Mouse (Mus musculus) bone marrow macrophage, adult 2 months (primary cell): ENCODE measurements around the gene Rpn1. TPM values are rescaled to one million over a fixed set of nuclear protein-coding genes. Genes with fewer than 3 reads are reported as not detected.

Experiments
- H3K27ac ChIP-seq: 2 replicates; pipeline ENCODE4 v1.5.1; 2012; ENCODE audit warnings: low read depth, low read length; ENCODE audit not compliant: insufficient read depth
- H3K4me1 ChIP-seq: 2 replicates; pipeline ENCODE4 v1.6.1; 2012; ENCODE audit warnings: low read length; ENCODE audit not compliant: control insufficient read depth, insufficient read depth
- H3K4me3 ChIP-seq: 2 replicates; pipeline ENCODE4 v1.5.1; 2012; ENCODE audit warnings: mild to moderate bottlenecking, low read length, moderate library complexity; ENCODE audit not compliant: insufficient read depth
- CTCF ChIP-seq: IDR thresholded peaks from 2 replicates; pipeline ENCODE4 v1.5.1; 2012; ENCODE audit warnings: low read depth, mild to moderate bottlenecking, low read length, moderate library complexity
- POLR2A ChIP-seq: IDR thresholded peaks from 2 replicates; pipeline ENCODE4 v1.6.1; 2012; ENCODE audit warnings: mild to moderate bottlenecking, low read depth, low read length, borderline replicate concordance
- polyA plus RNA-seq: library from polyadenylated mRNA; stranded (reverse); fragments of >200 nt; gene quantifications from 2 replicates; pipeline ENCODE4 v1.2.4, GENCODE M21; 2012; ENCODE audit not compliant: missing spikeins, insufficient read depth, insufficient read length

Gene Rpn1
- polyA plus RNA-seq, 1 experiment = 185 TPM

DNA sequence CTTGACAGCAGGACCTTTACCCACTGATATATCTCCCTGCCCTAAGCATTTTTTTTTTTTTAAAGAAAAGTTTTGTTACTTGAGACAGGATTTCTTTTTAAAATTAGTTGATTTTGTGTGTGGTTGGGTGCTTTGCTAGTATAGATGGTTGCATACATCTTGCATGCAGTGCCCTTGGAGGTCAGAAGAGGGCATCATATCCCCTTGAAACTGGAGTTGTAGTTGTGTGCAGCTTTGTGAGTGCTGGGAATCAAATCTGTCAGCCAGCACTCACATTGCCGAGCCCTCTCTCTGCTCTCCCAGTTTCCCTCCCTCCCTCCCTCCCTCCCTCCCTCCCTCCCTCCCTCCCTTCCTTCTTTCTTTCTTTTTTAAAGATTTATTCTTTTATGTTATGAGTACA is 4.7 kb downstream of the Rpn1 start:
- no peak overlapping the region for H3K27ac ChIP-seq
- no peak for TF ChIP-seq CTCF
- no peak for TF ChIP-seq POLR2A
- no peak overlapping the region for H3K4me3 ChIP-seq
- H3K4me1 ChIP-seq = peaks cover 14% of the 10 kb centered on the region

DNA sequence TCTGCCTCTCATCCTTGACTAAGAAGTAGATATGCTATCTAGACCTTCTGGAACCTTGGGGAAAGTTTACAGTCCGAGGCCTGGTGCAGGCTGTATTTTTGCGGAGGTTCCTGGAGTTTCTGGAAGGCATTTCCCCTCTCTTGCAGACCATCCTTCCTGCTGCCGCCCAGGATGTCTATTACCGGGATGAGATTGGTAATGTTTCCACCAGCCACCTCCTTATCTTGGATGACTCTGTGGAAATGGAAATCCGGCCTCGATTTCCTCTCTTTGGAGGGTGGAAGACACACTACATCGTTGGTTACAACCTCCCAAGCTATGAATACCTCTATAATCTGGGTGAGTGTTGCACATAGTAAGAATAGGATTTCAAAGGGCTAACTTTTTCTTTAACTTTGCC is 11.1 kb downstream of the Rpn1 start:
- no peak overlapping the region for H3K4me3 ChIP-seq
- no peak for TF ChIP-seq CTCF
- no peak for TF ChIP-seq POLR2A
- H3K27ac ChIP-seq = no peak overlapping the region
- H3K4me1 ChIP-seq = no peaks in the 10 kb centered on the region

DNA sequence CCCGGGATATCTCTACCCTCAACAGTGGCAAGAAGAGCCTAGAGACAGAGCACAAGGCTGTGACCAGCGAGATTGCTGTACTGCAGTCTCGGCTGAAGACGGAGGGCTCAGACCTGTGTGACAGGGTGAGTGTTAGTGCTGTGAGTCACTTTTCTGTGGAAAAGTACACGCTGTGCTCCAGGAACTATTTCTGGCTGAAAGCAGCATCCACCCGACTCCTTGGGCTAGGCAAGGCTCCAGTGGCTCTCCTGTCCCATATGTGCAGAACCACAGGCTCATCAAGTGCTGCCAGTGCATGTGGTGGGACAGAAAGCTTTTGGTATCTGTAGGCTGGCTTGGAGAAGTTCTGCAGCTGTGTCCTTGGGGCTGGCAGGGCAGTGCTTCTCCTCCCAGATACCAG is 17.8 kb downstream of the Rpn1 start:
- TF ChIP-seq CTCF = no peak
- TF ChIP-seq POLR2A = no peak
- Histone ChIP-seq H3K27ac (no peak overlapping the region), H3K4me3 (no peak overlapping the region), H3K4me1 (peaks cover 2% of the 10 kb centered on the region; the same call in 1 of the 2 replicates)

DNA sequence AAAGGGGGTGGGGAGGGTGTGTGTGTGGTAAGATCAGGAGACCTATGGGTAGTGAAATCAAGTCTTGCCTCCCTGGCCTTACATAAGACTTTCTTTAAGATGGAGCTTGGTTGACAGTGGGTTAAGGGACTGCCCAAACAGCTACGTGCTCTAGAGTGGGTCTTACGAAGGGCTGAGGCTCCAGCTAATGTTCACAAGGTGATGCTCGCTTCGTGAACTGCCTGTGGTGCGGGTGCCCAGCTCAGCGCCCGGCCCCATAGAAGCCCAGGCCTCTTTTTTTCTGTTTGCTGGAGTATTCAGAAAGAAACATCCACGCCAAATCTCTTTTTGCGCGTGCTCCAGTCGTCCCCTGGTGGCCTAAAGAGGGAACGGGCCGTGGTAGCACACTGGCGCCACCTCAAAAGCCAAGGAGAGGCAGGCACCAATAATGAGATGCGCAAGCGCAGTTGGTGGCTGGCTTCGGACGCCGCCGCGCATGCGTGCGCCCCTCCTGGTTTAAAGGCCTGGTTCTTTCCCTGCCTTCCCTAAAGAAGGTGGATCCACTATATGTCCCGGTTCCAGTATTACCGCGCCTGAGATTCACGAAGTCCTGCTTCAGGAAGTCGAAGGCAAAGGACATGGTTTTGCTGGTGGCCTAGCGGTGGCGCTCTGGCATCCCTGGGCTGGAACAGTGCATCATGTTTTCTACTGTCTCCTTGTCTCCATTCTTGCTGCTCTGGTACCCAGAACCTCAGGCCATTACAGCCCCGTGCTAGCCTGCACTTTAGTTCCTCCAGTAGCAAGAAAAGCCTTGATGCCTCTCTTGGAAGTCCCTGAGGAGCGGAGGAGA is 21.7 kb downstream of the Rpn1 start:
- Histone ChIP-seq H3K4me1 (peaks cover 32% of the 10 kb centered on the region), H3K4me3 (no peak overlapping the region), H3K27ac (no peak overlapping the region)
- no peak for TF ChIP-seq CTCF
- no peak for TF ChIP-seq POLR2A

DNA sequence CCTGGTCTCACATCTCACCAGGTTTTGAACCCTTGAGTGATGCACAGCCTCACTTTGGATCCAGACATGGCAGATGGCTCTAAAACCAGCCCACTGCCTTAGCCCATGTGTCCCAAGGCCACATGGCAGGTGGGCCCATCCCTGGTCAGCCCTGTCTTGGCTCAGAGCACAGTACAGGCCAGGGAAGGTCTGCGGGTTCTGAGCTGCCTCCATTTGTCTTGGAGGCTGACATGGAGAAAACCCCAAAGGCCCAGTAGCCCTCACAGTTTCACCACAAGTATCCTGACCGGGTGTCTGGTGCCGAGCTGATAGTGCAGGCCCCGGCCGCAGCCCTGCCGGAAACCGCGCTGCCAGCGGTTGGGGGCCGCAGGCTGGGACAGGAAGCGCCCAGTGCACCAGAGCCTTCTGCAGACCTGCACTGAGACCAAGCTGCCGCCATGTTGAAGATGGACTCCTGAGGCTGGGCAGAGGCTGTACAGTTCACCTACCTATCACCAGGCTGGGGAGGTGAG is 22.4 kb downstream of the Rpn1 start:
- Histone ChIP-seq H3K27ac (no peak overlapping the region), H3K4me3 (no peak overlapping the region), H3K4me1 (peaks cover 32% of the 10 kb centered on the region)
- TF ChIP-seq CTCF (no peak), POLR2A (no peak)

DNA sequence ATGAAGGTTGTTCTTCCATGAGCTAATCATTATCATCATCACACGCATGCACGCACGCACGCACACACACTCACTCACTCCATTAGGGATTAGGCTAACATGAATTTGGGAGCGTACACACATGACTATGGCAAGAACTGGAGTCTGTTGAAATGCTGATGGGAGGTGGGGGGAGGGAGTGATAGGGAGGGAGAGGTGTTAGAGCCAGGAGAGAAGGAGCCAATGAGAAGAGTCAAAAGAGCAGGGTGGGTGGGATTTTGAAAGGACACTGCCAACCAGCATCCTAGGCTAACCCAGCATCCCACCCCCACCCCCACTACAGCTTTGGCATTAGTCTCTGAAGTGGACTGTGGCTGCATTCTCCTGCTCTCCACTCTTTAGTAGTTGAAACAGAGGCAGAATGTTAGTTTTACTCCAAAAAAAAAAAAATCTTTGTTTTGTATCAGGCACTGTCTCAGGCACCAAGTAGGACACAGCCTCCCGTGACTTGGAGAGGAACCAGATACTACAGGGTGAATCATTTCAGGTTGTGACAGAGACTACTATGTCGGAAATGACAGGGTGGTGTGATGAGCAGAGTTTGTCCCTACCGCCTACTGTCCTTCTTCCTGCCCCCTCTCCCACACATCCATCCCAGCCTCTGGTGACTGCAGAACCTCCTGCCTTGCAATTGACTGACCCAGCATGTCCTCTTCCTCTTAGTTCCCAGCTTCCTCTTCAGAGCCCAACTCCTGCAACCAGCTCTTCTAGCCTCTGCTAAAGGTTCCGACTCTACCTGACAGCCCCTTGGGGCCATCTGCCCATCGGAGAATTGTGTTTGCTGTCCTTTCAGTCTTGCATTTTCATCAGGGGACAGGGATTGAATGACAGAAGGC is 23.6 kb downstream of the Rpn1 start:
- peak overlapping the region; percentile 62 for H3K27ac ChIP-seq
- no peak overlapping the region for H3K4me3 ChIP-seq
- H3K4me1 ChIP-seq = peaks cover 32% of the 10 kb centered on the region
- TF ChIP-seq POLR2A (no peak), CTCF (no peak)

DNA sequence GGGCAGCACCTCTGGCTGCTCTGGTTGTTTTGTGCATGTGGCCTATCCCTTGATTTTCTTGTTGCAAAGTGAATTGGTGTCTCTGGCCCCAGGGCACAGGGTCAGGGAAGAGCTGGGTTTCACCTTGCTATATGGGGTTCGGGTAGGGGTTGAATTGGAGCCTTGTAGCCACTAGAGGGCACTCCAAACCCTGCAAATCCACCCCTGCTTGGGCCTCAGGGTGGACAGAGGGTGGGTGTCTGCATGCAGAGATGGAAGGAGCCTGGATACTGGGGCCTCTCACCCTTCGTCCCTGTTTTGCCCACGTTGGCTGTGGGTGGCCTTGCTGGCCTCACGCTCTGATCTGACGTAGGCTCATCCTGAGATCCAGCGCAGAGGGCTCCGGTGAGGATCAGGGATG is 28.9 kb downstream of the Rpn1 start:
- TF ChIP-seq POLR2A = no peak
- TF ChIP-seq CTCF = peak; percentile 97
- Histone ChIP-seq H3K4me1 (peaks cover 21% of the 10 kb centered on the region), H3K27ac (no peak overlapping the region), H3K4me3 (no peak overlapping the region)

DNA sequence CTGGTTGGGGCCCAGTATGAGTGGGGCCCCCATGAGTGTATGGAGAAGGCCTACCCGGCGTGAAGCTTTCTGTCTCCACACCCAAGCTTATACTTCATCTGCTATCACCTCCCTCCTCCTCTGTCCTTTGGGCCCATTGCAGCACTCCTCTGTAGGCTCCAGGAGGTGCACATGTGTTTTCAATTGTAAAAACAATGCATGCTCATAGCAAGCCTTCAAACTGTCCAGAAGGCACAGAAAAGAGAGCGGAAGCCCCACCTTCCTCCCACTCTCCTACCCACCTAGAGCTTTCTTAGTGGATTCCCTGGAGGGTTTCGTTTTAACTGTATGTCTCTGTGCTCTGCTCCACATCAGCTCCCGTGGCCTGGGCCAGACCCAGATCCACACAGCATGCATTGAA is 30.1 kb downstream of the Rpn1 start:
- no peak overlapping the region for H3K27ac ChIP-seq
- H3K4me1 ChIP-seq = peaks cover 8% of the 10 kb centered on the region

DNA sequence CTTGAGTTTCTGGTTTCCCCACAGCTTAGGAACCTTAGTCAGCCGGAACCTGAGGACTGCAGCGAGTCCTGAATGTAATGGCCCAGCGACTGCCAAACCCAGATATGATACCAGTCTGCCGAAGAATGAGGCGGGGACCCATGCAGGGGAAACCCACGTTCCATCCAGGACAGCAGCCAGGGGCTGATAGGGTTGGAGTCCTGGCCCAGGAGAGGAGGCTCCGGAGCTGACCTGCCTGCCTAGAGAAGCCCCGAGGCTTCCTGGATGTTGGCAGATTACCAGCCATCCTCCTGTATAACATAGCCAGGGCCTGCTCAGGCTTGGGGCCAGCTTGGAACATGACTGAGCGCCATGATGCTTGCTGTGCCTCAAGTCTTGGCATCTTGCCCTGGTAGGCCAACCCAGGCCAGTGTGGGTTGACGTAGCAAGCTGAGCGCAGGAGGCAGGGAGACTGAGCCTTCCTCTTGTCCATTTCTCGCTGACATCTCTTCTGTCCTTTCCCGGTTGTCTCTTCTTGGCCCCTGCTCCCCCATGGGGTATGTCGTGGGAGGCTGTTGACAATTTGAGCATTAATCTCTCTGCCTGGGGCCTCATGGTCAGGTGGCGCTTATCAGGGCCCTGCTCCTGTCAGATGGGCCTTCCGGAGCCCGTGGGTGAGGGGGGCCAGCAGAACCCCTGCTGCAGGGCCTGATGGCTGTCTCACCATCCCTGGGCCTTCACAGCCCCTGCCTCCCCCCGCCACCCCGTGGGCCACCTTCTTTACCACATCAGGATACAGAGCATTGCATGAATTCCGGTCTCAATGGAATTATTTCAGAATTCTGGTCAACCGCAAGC is 32.3 kb downstream of the Rpn1 start:
- Histone ChIP-seq H3K4me3 (no peak overlapping the region), H3K4me1 (no peaks in the 10 kb centered on the region), H3K27ac (no peak overlapping the region)
- TF ChIP-seq CTCF = no peak

More for the DNA sequence above, 30.1 kb downstream of the Rpn1 start:
- no peak overlapping the region for H3K4me3 ChIP-seq
- TF ChIP-seq CTCF (no peak), POLR2A (no peak)
